Mouse (Mus musculus): ENCODE measurements around the gene Fgfr2. TPM values are rescaled to one million over a fixed set of nuclear protein-coding genes. Genes with fewer than 3 reads are reported as not detected.

The Fgfr2 gene
- total RNA-seq, 2 experiments from 2014 or later = 35.8 to 40.8 TPM

DNA sequence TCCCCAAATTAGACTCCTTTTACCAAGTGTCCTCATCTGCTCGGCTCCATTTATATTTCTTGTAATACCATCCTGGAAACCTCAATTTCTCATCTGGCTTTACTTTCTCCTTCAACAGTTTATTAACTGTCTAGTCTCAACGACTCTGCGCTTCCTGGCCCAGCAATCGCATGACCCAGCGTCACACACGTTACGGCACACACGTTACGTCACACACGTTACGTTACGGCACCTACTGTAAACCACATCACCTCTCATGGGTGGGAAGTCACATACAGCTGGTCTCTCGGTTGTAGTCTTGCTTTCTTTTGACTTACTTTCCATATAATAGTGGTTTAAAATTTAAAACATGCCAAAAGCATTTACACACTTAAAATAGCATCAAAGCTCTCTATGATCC, 1767.0 kb downstream of the Fgfr2 start:
- no peak for DNase-seq
- intact Hi-C loops (cut with DNase I) = no loop called here

DNA sequence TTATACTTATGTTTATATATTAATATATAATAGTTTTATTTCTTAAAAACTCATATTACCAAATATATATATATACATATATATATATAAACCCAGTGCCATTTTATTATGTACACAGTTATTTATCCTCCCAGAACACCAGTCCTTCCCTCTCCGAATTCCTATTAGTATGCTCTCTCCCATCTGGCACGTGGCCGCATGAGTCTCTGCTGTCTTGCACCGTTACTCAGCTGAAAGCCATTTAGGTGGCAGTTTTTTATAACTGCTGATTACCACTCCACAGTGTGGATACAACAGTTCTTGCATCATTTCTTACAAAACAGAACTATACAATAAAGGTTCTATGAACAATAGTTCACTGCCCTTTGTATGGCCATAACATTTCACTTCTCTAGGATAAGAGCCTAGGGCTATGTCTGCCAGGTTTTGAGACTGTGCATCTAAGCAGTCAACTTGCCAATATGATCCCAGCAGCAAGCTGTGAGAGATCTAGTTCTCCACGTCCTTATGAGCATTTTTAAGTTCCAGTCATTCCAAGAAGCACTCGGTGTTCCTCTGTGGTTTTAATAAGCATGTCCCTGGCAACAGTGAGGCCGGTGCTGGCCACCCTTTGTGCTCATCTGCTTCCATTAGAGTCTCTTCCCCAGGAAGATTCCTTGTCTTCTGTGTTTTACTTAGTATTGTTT, 1777.2 kb downstream of the Fgfr2 start:
- intact Hi-C loops (cut with DNase I) = loop anchor here (10.0 kb wide), 1 partner anchor 231 kb away; no protein-coding TSS in a partner anchor
- DNase-seq = no peak

- DNase-seq = no peak
- intact Hi-C loops (cut with DNase I) = no loop called here
Observed at GRCm38 (mm10) chr7:131337502-131338068, 1785.6 kb downstream of the Fgfr2 start.

DNA sequence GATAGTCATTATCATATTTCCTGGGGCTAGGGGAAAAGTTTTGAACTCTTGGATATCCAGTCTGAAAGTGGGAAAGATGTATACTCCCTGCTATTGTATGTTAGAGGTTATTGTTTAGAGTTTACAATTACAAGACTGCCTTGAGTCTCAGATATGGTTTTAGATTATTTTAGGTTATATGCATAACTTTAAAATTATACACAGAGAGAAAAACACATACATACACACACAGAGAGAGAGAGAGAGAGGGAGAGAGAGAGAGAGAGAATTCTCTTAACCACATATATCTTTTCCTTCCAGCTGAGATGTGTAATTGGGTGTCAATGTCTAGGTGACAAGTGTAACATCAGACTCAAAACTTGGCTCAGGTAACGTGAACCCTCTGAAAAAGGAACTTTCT, 1789.6 kb downstream of the Fgfr2 start, which contains the start of gene Fam24a:
Fam24a (plus strand) TSS at position 301 of the 400 bp plus-strand sequence.
- DNase-seq = no peak
- intact Hi-C loops (cut with DNase I) = no loop called here

GRCm38 (mm10) chr7:131331688-131332087, 1791.5 kb downstream of the Fgfr2 start:
- no peak for DNase-seq
- intact Hi-C loops (cut with DNase I) = no loop called here

DNA sequence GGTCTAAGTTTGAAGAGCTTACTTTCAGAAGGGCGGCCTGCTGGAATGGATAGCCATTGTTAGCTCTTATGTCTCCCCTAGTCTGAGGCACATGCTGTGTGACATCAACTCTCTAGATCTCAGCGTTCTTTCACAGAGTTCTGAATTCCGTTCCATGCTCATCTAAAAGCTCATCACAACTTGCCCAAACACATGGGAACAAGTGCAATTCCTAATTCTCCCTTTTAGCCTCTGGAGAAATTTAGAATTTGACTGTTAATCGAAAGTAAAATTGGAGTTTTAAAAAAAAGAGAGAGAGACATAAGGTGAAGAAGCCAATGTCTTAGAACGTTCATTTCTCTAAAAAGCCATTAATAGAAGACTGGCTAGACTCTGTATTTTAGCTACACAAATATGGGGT, 1793.7 kb downstream of the Fgfr2 start, which contains the start of gene Fam24b:
Fam24b (minus strand) TSS at position 101 of the 400 bp plus-strand sequence.
- no peak for DNase-seq
- intact Hi-C loops (cut with DNase I) = no loop called here

GRCm38 (mm10) chr7:131327054-131327453, 1796.1 kb downstream of the Fgfr2 start:
- intact Hi-C loops (cut with DNase I) = no loop called here
- DNase-seq = no peak

DNA sequence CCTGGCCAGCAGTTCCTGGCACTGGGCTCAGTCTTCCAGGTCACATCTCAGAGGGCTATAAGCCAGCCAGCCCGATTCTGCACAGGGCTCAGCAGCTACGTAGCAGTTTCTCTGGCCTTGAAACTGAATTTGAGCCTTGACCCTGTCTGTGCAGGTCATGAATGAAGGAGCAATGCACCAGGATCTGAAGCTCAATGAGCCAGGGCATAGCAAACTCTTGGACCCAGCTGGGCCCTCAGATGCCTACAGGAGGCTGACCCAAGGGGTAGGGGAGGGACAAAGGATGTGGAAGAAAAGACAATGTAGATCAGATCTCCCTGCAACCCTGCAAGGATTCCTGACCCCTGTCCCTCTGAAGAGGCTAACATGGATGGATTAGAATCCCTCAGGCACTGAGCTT, 1801.0 kb downstream of the Fgfr2 start, which contains the start of gene Cuzd1:
Cuzd1 (minus strand) TSS at position 101 of the 400 bp plus-strand sequence.
- intact Hi-C loops (cut with DNase I) = no loop called here
- no peak for DNase-seq

DNA sequence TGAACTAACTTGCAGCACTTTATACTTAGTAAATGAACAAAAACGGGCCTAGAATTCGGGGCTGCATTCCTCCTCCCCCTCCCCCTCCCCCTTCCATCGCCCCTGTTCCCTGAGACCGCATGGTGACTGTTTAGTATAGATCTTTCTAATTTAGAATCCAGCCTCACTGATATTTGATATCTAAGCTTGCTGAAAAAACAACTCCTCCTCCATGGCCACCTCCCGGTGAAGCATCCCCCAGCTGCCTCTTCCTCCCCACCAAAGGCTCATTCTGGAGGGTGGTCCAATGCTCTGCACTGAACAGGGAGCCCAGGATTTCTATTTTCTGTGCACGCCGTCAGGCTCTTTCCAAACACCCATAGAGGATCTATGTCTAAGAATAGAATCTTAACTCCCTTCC, 1804.8 kb downstream of the Fgfr2 start:
- DNase-seq = no peak
- intact Hi-C loops (cut with DNase I) = no loop called here

GRCm38 (mm10) chr7:131317587-131317986, 1805.6 kb downstream of the Fgfr2 start:
- no peak for DNase-seq
- intact Hi-C loops (cut with DNase I) = no loop called here

- intact Hi-C loops (cut with DNase I) = no loop called here
- no peak for DNase-seq
Observed at GRCm38 (mm10) chr7:131314493-131314892, 1808.7 kb downstream of the Fgfr2 start.

- intact Hi-C loops (cut with DNase I) = no loop called here
- DNase-seq = no peak
Observed at GRCm38 (mm10) chr7:131306733-131307132, 1816.4 kb downstream of the Fgfr2 start.

DNA sequence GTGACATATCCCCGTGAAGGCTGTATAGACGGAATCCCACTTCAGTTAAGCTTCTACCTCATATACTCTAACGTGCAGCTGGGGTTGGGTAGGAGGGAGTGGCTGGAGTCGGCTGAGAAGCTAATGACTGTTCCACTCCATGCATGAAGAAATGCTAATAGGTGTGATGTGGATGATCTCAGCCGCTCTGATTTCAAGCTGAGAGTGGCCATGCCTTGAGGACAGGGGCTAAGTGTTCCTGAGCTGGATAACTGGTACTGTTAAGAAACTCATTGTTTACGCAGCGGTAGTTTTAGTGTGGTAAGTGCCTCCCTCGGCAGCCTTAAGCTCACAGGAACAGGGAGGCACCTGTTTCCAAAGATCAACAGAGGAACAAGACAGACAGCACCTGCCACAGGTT, 1819.8 kb downstream of the Fgfr2 start:
- no peak for DNase-seq
- intact Hi-C loops (cut with DNase I) = no loop called here

GRCm38 (mm10) chr7:131297151-131297550, 1826.0 kb downstream of the Fgfr2 start:
- intact Hi-C loops (cut with DNase I) = no loop called here
- no peak for DNase-seq

DNA sequence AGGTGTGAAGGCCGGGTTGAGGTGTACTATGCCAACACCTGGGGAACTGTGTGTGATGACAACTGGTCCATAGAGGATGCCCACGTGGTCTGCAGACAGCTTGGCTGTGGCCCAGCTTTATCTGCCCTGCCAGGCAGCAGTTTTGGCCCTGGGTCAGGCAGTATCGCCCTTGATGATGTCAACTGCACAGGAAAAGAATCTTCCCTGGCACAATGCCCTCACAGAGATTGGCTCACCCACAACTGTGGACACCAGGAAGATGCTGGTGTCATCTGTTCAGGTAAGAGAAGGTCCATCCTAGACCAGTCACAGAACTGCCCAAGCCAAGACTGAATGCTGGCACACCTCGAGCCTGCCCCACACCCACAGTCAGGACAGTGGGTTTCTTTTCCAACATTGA, 1857.3 kb downstream of the Fgfr2 start:
- intact Hi-C loops (cut with DNase I) = no loop called here
- DNase-seq = peak; percentile 24

- no peak for DNase-seq
- intact Hi-C loops (cut with DNase I) = no loop called here
Observed at GRCm38 (mm10) chr7:131264251-131264650, 1858.9 kb downstream of the Fgfr2 start.

GRCm38 (mm10) chr7:131260946-131261345, 1862.2 kb downstream of the Fgfr2 start:
- DNase-seq = no peak
- intact Hi-C loops (cut with DNase I) = no loop called here

DNA sequence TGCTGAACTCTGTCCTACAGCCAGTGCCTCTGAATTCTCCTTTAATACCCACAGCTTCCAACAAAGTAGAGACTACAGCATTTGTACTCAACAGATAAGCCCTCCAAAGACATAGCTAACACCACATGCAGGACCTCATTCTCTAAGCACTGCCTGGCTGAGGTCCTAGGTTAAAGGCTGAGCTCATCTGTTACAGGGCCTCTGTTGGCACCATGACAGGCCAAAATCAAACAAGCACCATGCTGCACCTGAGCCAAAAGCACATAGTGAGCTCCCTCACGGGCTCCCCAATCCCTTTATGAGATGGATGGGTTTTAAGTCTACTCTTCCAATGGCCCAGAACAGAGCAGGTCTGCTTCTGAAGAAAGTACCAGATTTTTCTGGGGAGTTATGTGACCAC, 1865.8 kb downstream of the Fgfr2 start:
- intact Hi-C loops (cut with DNase I) = no loop called here

GRCm38 (mm10) chr7:131256841-131257240, 1866.3 kb downstream of the Fgfr2 start:
- intact Hi-C loops (cut with DNase I) = no loop called here
- DNase-seq = no peak

More for the DNA sequence above, 1865.8 kb downstream of the Fgfr2 start:
- DNase-seq = no peak

GRCm38 (mm10) chr7:131244993-131245392, 1878.2 kb downstream of the Fgfr2 start:
- no peak for DNase-seq
- intact Hi-C loops (cut with DNase I) = no loop called here

- no peak for DNase-seq
- intact Hi-C loops (cut with DNase I) = no loop called here
Observed at GRCm38 (mm10) chr7:131236091-131236490, 1887.1 kb downstream of the Fgfr2 start.

DNA sequence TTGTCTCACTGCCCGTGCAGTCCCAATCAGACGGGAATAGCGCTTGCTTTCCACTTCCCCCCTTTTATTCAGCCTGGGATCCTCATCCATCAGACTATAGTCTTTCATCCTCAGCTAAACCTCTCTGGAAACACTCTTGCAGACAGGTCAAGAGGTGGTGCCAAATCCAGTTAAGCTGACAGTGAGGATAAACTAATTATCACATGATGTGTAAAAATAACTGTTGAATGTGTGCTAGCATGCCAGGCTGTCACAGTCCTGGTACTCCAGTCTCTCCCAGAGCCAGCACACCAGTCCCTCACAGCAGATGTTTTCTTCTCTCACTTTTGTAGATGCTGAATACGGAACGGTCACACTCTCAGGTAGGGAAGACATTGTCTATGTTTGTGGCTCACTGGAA, 1900.1 kb downstream of the Fgfr2 start:
- DNase-seq = no peak
- intact Hi-C loops (cut with DNase I) = no loop called here

Data from left cerebral cortex, postnatal 4 days (tissue).